Mouse (Mus musculus): Measurements from ENCODE around the gene Chka.
A peak's percentile ranks its signal among the peaks of the same experiment; 100 is the strongest.

- no peak for TF ChIP-seq CTCF (IDR thresholded peaks at IDR 0.05; ENCODE audit: extremely low read depth, insufficient read length, insufficient replicate concordance, low read depth, low read length)
- TF ChIP-seq POLR2A (IDR thresholded peaks at IDR 0.05; ENCODE audit: low read depth, low read length): peak; percentile 83
Measured at GRCm38 (mm10) chr19:3935032-3935895, 83.7 kb downstream of the Chka start, which contains the start of gene Unc93b1.

Measured in small intestine, adult 2 months (tissue).